Mouse (Mus musculus) bone marrow macrophage, adult 2 months (primary cell): ENCODE measurements around the gene Sp4.

Experiments used
- CTCF ChIP-seq: IDR thresholded peaks from 2 replicates; pipeline ENCODE4 v1.5.1; 2012; ENCODE audit warnings: low read depth, mild to moderate bottlenecking, low read length, moderate library complexity
- POLR2A ChIP-seq: IDR thresholded peaks from 2 replicates; pipeline ENCODE4 v1.6.1; 2012; ENCODE audit warnings: mild to moderate bottlenecking, low read depth, low read length, borderline replicate concordance

- no peak for TF ChIP-seq CTCF
- no peak for TF ChIP-seq POLR2A
Observed at GRCm38 (mm10) chr12:118264905-118265304, 36.3 kb downstream of the Sp4 start.
